Mouse (Mus musculus) cortical plate, adult 2 months (tissue): ENCODE measurements around the gene Syk.

ENCODE experiments used
- CTCF ChIP-seq: fragments of 200-500 bp; IDR thresholded peaks from 2 replicates; pipeline ENCODE4 v1.5.1; 2011; ENCODE audit warnings: mild to moderate bottlenecking, control low read depth, low read length; ENCODE audit not compliant: insufficient read depth; ENCODE audit errors: extremely low read depth
- POLR2A ChIP-seq: fragments of 200-500 bp; IDR thresholded peaks from 2 replicates; pipeline ENCODE4 v1.6.1; 2011; ENCODE audit warnings: mild to moderate bottlenecking, low read length, control low read depth; ENCODE audit not compliant: insufficient read depth; ENCODE audit errors: extremely low read depth

DNA sequence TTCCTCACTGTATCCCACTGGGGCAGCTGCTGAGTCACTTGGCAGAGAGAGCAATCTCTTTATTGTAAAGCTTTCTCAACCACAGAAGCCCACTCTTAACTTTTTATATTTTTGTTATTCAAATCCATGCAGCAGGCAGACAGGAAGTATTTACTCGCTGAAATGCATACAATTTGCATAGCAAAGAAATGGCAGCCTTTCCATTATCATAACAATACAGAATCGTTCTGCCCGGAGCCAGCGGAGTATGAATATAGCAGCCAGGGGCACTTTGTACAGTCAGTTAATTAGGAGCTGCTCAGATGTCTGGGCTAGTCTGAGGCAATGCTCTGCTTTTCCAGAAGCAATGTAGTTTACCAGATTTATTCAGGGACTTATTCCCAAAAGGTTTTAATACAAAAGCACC lies 20.8 kb upstream of the Syk start:
- no peak for TF ChIP-seq CTCF
- no peak for TF ChIP-seq POLR2A
